In the genomic region with DNA sequence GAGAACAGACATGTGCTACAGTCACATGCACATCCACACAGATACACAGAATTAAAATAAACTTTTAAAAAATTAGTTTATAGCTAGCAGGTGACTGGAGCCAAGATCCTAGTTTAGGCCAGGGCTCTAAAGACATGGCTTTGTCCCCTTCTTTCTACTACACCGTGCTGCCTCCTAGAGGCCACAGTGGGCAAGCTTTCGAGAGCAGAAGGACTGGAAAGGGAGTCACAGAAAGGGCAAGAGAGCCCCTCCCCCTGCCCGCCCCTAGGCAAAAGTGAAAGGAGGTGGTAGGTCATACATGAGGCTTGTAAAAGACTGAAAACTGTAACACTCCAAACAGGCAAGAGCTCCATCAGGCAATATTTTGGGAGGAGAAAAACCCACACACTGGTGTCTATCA, we compare ENCODE assay signal across 14 mouse cellular contexts. TPM values are rescaled to one million over a fixed set of nuclear protein-coding genes. Genes with fewer than 3 reads are reported as not detected.
DNase-seq lines count a peak whose midpoint lies in the region; ATAC-seq and TF ChIP-seq lines count a peak whose summit lies in the region.
"Had no signal": no experiment of that assay in that cellular context is flagged by ENCODE, and none has a peak within 500 bp of the region (broad histone marks: within the 10 kb centered on the region; RNA-seq: fewer than 3 reads in every experiment).

No protein-coding gene starts in this region.

- no peak overlapping the region for H3K9ac ChIP-seq in hindbrain, postnatal 0 days (replicated peaks; ENCODE audit: low read length)
- H3K9ac ChIP-seq in hindbrain, embryonic 16.5 days (ENCODE audit: low read depth, low read length) = no peak overlapping the region
- no peak overlapping the region for H3K9ac ChIP-seq in lung, embryonic 14.5 days
- H3K9ac ChIP-seq in CH12.LX (ENCODE audit: insufficient read depth, low read depth) = no peak overlapping the region
- H3K9ac ChIP-seq: heart, embryonic 13.5 days; limb, embryonic 12.5 days; neural tube, embryonic 15.5 days had no signal

- in situ Hi-C loops in CH12.LX (cut with MboI; ENCODE audit: low pct_ligation_motif_present, low pct_unique_long_range_greater_than_20kb, low sequenced_read_pairs) = loop anchor here (10.0 kb wide), 1 partner anchor 233 kb away; no protein-coding TSS in a partner anchor

- H3K9me3 ChIP-seq in hindbrain, postnatal 0 days (ENCODE audit: low read length) = no peaks in the 10 kb centered on the region
- no peaks in the 10 kb centered on the region for H3K9me3 ChIP-seq in hindbrain, embryonic 16.5 days (ENCODE audit: control insufficient read depth, low read length)
- H3K9me3 ChIP-seq in lung, embryonic 14.5 days (ENCODE audit: low read depth, low read length) = no peaks in the 10 kb centered on the region
- no peaks in the 10 kb centered on the region for H3K9me3 ChIP-seq in CH12.LX (replicated peaks; ENCODE audit: low read length)
- H3K9me3 ChIP-seq: embryonic facial prominence, embryonic 10.5 days; heart, embryonic 13.5 days; limb, embryonic 12.5 days; neural tube, embryonic 15.5 days had no signal

- H3K4me2 ChIP-seq in hindbrain, postnatal 0 days (ENCODE audit: low read depth, low read length) = no peak overlapping the region
- H3K4me2 ChIP-seq in hindbrain, embryonic 16.5 days (ENCODE audit: low read length) = no peak overlapping the region
- H3K4me2 ChIP-seq in lung, embryonic 14.5 days = no peak overlapping the region
- no peak overlapping the region for H3K4me2 ChIP-seq in CH12.LX (ENCODE audit: insufficient read depth, low read depth, poor library complexity, severe bottlenecking)
- H3K4me2 ChIP-seq: heart, embryonic 13.5 days; limb, embryonic 12.5 days; neural tube, embryonic 15.5 days had no signal

- TF ChIP-seq EP300 in CH12.LX (IDR thresholded peaks at IDR 0.05; ENCODE audit: low read length) = no peak

- H3K27ac ChIP-seq in hindbrain, postnatal 0 days = no peak overlapping the region
- H3K27ac ChIP-seq in hindbrain, embryonic 16.5 days (ENCODE audit: low read depth, low read length) = no peak overlapping the region
- no peak overlapping the region for H3K27ac ChIP-seq in lung, embryonic 14.5 days (ENCODE audit: low read depth)
- no peak overlapping the region for H3K27ac ChIP-seq in CH12.LX (ENCODE audit: insufficient read depth, low read depth)
- H3K27ac ChIP-seq: embryonic facial prominence, embryonic 10.5 days; heart, embryonic 13.5 days; limb, embryonic 12.5 days; neural tube, embryonic 15.5 days had no signal

- TF ChIP-seq CTCF in hindbrain, postnatal 0 days (IDR thresholded peaks at IDR 0.05; ENCODE audit: low read depth) = 0 out of 2 replicates have a peak, but pooled peaks have one; percentile 8
- TF ChIP-seq CTCF in lung, embryonic 14.5 days (IDR thresholded peaks at IDR 0.05; ENCODE audit: low read depth) = peak; percentile 33
- peak in 1 of 2 experiments; percentile 53; a peak in 2 of 4 replicates for TF ChIP-seq CTCF in CH12.LX (conservative IDR thresholded peaks at IDR 0.05 in 1 of 2, IDR thresholded peaks at IDR 0.05 in 1 of 2; ENCODE audit: low read depth in 2 of 2, low read length in 2 of 2)

- dilution Hi-C loops in CH12.LX (cut with MboI; ENCODE audit: extremely low pct_ligation_motif_present, extremely low pct_unique_long_range_greater_than_20kb, low sequenced_read_pairs) = no loop called here

- DNase-seq in hindbrain, postnatal 0 days (ENCODE audit: low spot score) = no peak
- peak; percentile 25 for DNase-seq in lung, embryonic 14.5 days
- no peak for DNase-seq in lung, adult 18-20 months
- DNase-seq in CH12.LX (ENCODE audit: extremely low read depth) (peak; percentile 57), adipocyte (ENCODE audit: low spot score) (peak; percentile 84)
- DNase-seq in ovary, postnatal 36 days (ENCODE audit: low spot score) = no peak
- no peak for DNase-seq in layer of hippocampus, postnatal 36 days
- DNase-seq: cerebellum, adult 8-10 months had no signal

- ATAC-seq in hindbrain, postnatal 0 days = no peak
- no peak for ATAC-seq in hindbrain, embryonic 16.5 days
- no peak for ATAC-seq in lung, embryonic 14.5 days (ENCODE audit: insufficient read depth)

- no peaks in the 10 kb centered on the region for H3K36me3 ChIP-seq in hindbrain, postnatal 0 days (ENCODE audit: insufficient read depth, low read length)
- H3K36me3 ChIP-seq in hindbrain, embryonic 16.5 days (ENCODE audit: control insufficient read depth, insufficient read depth, low read length) = no peaks in the 10 kb centered on the region
- H3K36me3 ChIP-seq in lung, embryonic 14.5 days (ENCODE audit: insufficient read depth) = 0 out of 2 replicates have a peak, but pooled peaks cover 2% of the 10 kb centered on the region
- peaks cover 3 to 46% of the 10 kb centered on the region in 2 experiments for H3K36me3 ChIP-seq in CH12.LX (replicated peaks in 1 of 2; ENCODE audit: control insufficient read depth in 1 of 2, insufficient read depth in 1 of 2, low read length in 1 of 2)

- H3K79me2 ChIP-seq in CH12.LX (replicated peaks; ENCODE audit: control insufficient read depth, extremely low read depth, insufficient read depth, poor library complexity, severe bottlenecking) = no peaks in the 10 kb centered on the region

- TF ChIP-seq RAD21 in CH12.LX (IDR thresholded peaks at IDR 0.05; ENCODE audit: low read depth, low read length) = peak; percentile 39

- 74% methylated on average over 3 of the region's 3 CpGs for WGBS in hindbrain, postnatal 0 days
- 66% methylated on average over 3 of the region's 3 CpGs for WGBS in hindbrain, embryonic 16.5 days
- 51% methylated on average over 3 of the region's 3 CpGs for WGBS in lung, embryonic 14.5 days

- H3K27me3 ChIP-seq in hindbrain, postnatal 0 days (ENCODE audit: insufficient read depth, low read length) = no peaks in the 10 kb centered on the region
- no peaks in the 10 kb centered on the region for H3K27me3 ChIP-seq in hindbrain, embryonic 16.5 days (replicated peaks; ENCODE audit: control insufficient read depth, insufficient read depth, low read length)
- no peaks in the 10 kb centered on the region for H3K27me3 ChIP-seq in lung, embryonic 14.5 days (ENCODE audit: insufficient read depth, low read length)
- H3K27me3 ChIP-seq in CH12.LX (replicated peaks) = no peaks in the 10 kb centered on the region
- H3K27me3 ChIP-seq: neural tube, embryonic 15.5 days had no signal

- no peak for TF ChIP-seq POLR2A in CH12.LX (IDR thresholded peaks at IDR 0.05; ENCODE audit: low read depth, low read length)

- peaks cover 9% of the 10 kb centered on the region for H3K4me1 ChIP-seq in hindbrain, postnatal 0 days (ENCODE audit: insufficient read depth, low read length)
- peaks cover 7% of the 10 kb centered on the region for H3K4me1 ChIP-seq in hindbrain, embryonic 16.5 days (ENCODE audit: control insufficient read depth, insufficient read depth, low read depth, low read length)
- H3K4me1 ChIP-seq in lung, embryonic 14.5 days (ENCODE audit: insufficient read depth) = no peaks in the 10 kb centered on the region
- peaks cover 0 to 5% of the 10 kb centered on the region in 2 experiments; a peak in 1 of 4 replicates for H3K4me1 ChIP-seq in CH12.LX (ENCODE audit: control insufficient read depth in 1 of 2, insufficient read depth in 2 of 2)
- H3K4me1 ChIP-seq: heart, embryonic 13.5 days had no signal

- H3K4me3 ChIP-seq in hindbrain, postnatal 0 days (ENCODE audit: low read length) = no peak overlapping the region
- H3K4me3 ChIP-seq in hindbrain, embryonic 16.5 days (ENCODE audit: low read length) = no peak overlapping the region
- no peak overlapping the region for H3K4me3 ChIP-seq in lung, embryonic 14.5 days (ENCODE audit: low read depth, low read length)
- no peak overlapping the region for H3K4me3 ChIP-seq in CH12.LX (replicated peaks in 1 of 3; ENCODE audit: low read depth in 2 of 3, low read length in 2 of 3, poor library complexity in 1 of 3)
- H3K4me3 ChIP-seq: embryonic facial prominence, embryonic 10.5 days; heart, embryonic 13.5 days; limb, embryonic 12.5 days; neural tube, embryonic 15.5 days had no signal

TF ChIP-seq in CH12.LX, 34 proteins besides CTCF, POLR2A, EP300 and RAD21:
- TF ChIP-seq NELFE (IDR thresholded peaks at IDR 0.05; ENCODE audit: low read depth, low read length) = no peak
- no peak for TF ChIP-seq UBTF (IDR thresholded peaks at IDR 0.05; ENCODE audit: low read depth, low read length)
- TF ChIP-seq GABPA (IDR thresholded peaks at IDR 0.05; ENCODE audit: insufficient replicate concordance, low read depth, low read length) = no peak
- no peak for TF ChIP-seq MEF2A (IDR thresholded peaks at IDR 0.05; ENCODE audit: borderline replicate concordance, low read depth, low read length)
- TF ChIP-seq SMC3 (IDR thresholded peaks at IDR 0.05; ENCODE audit: low read depth, low read length) = 0 out of 2 replicates have a peak, but pooled peaks have one; percentile 21
- no peak for TF ChIP-seq MAZ (IDR thresholded peaks at IDR 0.05; ENCODE audit: low read depth, low read length)
- no peak for TF ChIP-seq ELF1 (IDR thresholded peaks at IDR 0.05; ENCODE audit: low read depth, low read length)

RNA-seq across cellular contexts. Expression of gene Gdf7, which starts 13.8 kb away (rescaled TPM):
- total RNA-seq in hindbrain, postnatal 0 days (2014; rRNA removed) = 0.83 and 3.6 TPM in 2 replicates
- polyA plus RNA-seq in hindbrain, postnatal 0 days (2015; fragmentation: Nextera tagmentation; extraction: Ambion mirVana) = 0.36 and 0.54 TPM in 2 replicates
- 0.28 and 0.29 TPM in 2 replicates for polyA plus RNA-seq in hindbrain, embryonic 16.5 days (2015; fragmentation: Nextera tagmentation; extraction: Ambion mirVana)
- not detected in 2 replicates for polyA plus RNA-seq in lung, embryonic 14.5 days (2014; fragmentation: Nextera tagmentation; extraction: Ambion mirVana)
- total RNA-seq in CH12.LX (2012; rRNA removed) = not detected in 2 replicates
- not detected in 2 replicates for total RNA-seq in CH12.LX (2014; rRNA removed)
- not detected in 2 replicates for polyA plus RNA-seq in CH12.LX (2012; ENCODE audit: insufficient read length, low read depth)
- under 1 TPM in 1 of 2 experiments, not detected in 1; 0.25 TPM for total RNA-seq in layer of hippocampus, postnatal 36 days (2021)
- total RNA-seq: monocyte, adult 5-6 weeks had no signal
- polyA plus RNA-seq: heart, embryonic 13.5 days had no signal

RNA-seq across cellular contexts. Expression of gene Hs1bp3, which starts 25.3 kb away (rescaled TPM):
- total RNA-seq in hindbrain, postnatal 0 days (2014; rRNA removed) = 3.8 and 6.3 TPM in 2 replicates
- 5.5 and 6.5 TPM in 2 replicates for polyA plus RNA-seq in hindbrain, postnatal 0 days (2015; fragmentation: Nextera tagmentation; extraction: Ambion mirVana)
- 10.1 and 10.6 TPM in 2 replicates for polyA plus RNA-seq in hindbrain, embryonic 16.5 days (2015; fragmentation: Nextera tagmentation; extraction: Ambion mirVana)
- polyA plus RNA-seq in lung, embryonic 14.5 days (2014; fragmentation: Nextera tagmentation; extraction: Ambion mirVana) = 11.2 and 11.5 TPM in 2 replicates
- total RNA-seq in CH12.LX (2012; rRNA removed) (4.0 and 4.7 TPM in 2 replicates), CH12.LX (2014; rRNA removed) (2.6 and 2.9 TPM in 2 replicates)
- polyA plus RNA-seq in CH12.LX (2012; ENCODE audit: insufficient read length, low read depth) = 8.2 and 10.1 TPM in 2 replicates
- 10 to 100 TPM; 12.7 to 16.9 TPM for total RNA-seq in layer of hippocampus, postnatal 36 days (2021)

Comparison
In these comparisons a context has a peak if more than half of its experiments do, and no peak if none do; other contexts are left out.
1. DNase-seq: peak in lung, embryonic 14.5 days (single experiment), CH12.LX (single experiment) and adipocyte (single experiment); none in hindbrain, postnatal 0 days (single experiment), lung, adult 18-20 months (0 of 2), ovary, postnatal 36 days (single experiment) and layer of hippocampus, postnatal 36 days (0 of 2).